Mouse (Mus musculus) stomach, embryonic 16.5 days (tissue): ENCODE data around the gene Caprin1. TPM values are rescaled to one million over a fixed set of nuclear protein-coding genes. Genes with fewer than 3 reads are reported as not detected.
A peak's percentile ranks its signal among the peaks of the same experiment; 100 is the strongest.

Experiments
- ATAC-seq: fragments of 200-750 bp; cut with Nextera tagmentation; 2 replicates; pipeline ENCODE4 v1.8.0; 2017; ENCODE audit warnings: moderate number of reproducible peaks, moderate TSS enrichment; ENCODE audit not compliant: insufficient read depth, low FRiP score
- H3K27ac ChIP-seq: fragments of 300-500 bp; sonication (generic); 2 replicates; pipeline ENCODE4 v1.5.1; 2014; ENCODE audit warnings: low read length
- H3K27me3 ChIP-seq: fragments of 300-500 bp; sonication (generic); 2 replicates; pipeline ENCODE4 v1.6.1; 2014; ENCODE audit warnings: low read length, control low read depth, mixed read lengths; ENCODE audit not compliant: control insufficient read depth, insufficient read depth
- H3K36me3 ChIP-seq: fragments of 300-500 bp; sonication (generic); 2 replicates; pipeline ENCODE4 v1.6.1; 2014; ENCODE audit warnings: low read length; ENCODE audit not compliant: control insufficient read depth, insufficient read depth
- H3K4me1 ChIP-seq: fragments of 300-500 bp; sonication (generic); 2 replicates; pipeline ENCODE4 v1.6.1; 2014; ENCODE audit warnings: low read length, control low read depth, mixed read lengths; ENCODE audit not compliant: control insufficient read depth, insufficient read depth
- H3K4me2 ChIP-seq: fragments of 300-500 bp; sonication (generic); 2 replicates; pipeline ENCODE4 v1.6.1; 2014; ENCODE audit warnings: low read depth, low read length, mixed read lengths
- H3K4me3 ChIP-seq: fragments of 300-500 bp; sonication (generic); replicated peaks from 2 replicates; pipeline ENCODE4 v1.5.1; 2014; ENCODE audit warnings: mild to moderate bottlenecking, low read length
- H3K9ac ChIP-seq: fragments of 300-500 bp; sonication (generic); 2 replicates; pipeline ENCODE4 v1.6.1; 2014; ENCODE audit warnings: low read length
- H3K9me3 ChIP-seq: fragments of 300-500 bp; sonication (generic); replicated peaks from 2 replicates; pipeline ENCODE4 v1.6.1; 2016; ENCODE audit warnings: low read length, control low read depth; ENCODE audit not compliant: control insufficient read depth
- WGBS: fragments of 180-500 bp; shearing (Covaris S2); extraction: QIAGEN DNeasy Blood & Tissue Kit; methylation state at CpG from one replicate; pipeline ENCODE4 v1.1.7; 2014; 5-methylcytosine and 5-hydroxymethylcytosine counted together
- microRNA-seq: library from miRNA; unstranded; fragments of <30 nt; microRNA quantifications from one replicate; pipeline ENCODE4, GENCODE M21; 2016
- polyA plus RNA-seq: library from polyadenylated mRNA; unstranded; fragments of >200 nt; fragmentation: Nextera tagmentation; extraction: Ambion mirVana; gene quantifications from 2 replicates; pipeline ENCODE4 v1.2.1, GENCODE M21; 2015

Caprin1 gene
- polyA plus RNA-seq, 1 experiment from 2014 or later = 223 TPM

- WGBS = 86% methylated on average over 7 of the region's 7 CpGs
- Histone ChIP-seq H3K4me3 (no peak overlapping the region), H3K9me3 (no peaks in the 10 kb centered on the region), H3K27ac (no peak overlapping the region), H3K9ac (no peak overlapping the region), H3K36me3 (peaks cover 9% of the 10 kb centered on the region), H3K4me1 (no peaks in the 10 kb centered on the region), H3K4me2 (no peak overlapping the region), H3K27me3 (no peaks in the 10 kb centered on the region)
- no peak; the same call in 1 of the 2 replicates for ATAC-seq
Measured at GRCm38 (mm10) chr2:103719292-103719646, 78.2 kb downstream of the Caprin1 start.

- no peak overlapping the region for H3K27ac ChIP-seq
- peak; percentile 61; the same call in 1 of the 2 replicates for ATAC-seq
- WGBS = 52% methylated on average over 8 of the region's 8 CpGs
- no peak overlapping the region for H3K4me3 ChIP-seq
- no peaks in the 10 kb centered on the region for H3K9me3 ChIP-seq
- H3K27me3 ChIP-seq = no peaks in the 10 kb centered on the region
- H3K36me3 ChIP-seq = peaks cover 6% of the 10 kb centered on the region
- H3K4me1 ChIP-seq = no peaks in the 10 kb centered on the region
- H3K9ac ChIP-seq = no peak overlapping the region
- no peak overlapping the region for H3K4me2 ChIP-seq
Measured at GRCm38 (mm10) chr2:103718594-103719291, 78.7 kb downstream of the Caprin1 start.

- Histone ChIP-seq H3K4me1 (no peaks in the 10 kb centered on the region), H3K9ac (no peak overlapping the region), H3K36me3 (no peaks in the 10 kb centered on the region), H3K9me3 (no peaks in the 10 kb centered on the region), H3K27ac (no peak overlapping the region), H3K4me2 (no peak overlapping the region), H3K4me3 (no peak overlapping the region), H3K27me3 (no peaks in the 10 kb centered on the region)
- WGBS = 46% methylated on average over 4 of the region's 4 CpGs
- no peak for ATAC-seq
Measured at GRCm38 (mm10) chr2:103714412-103714811, 83.0 kb downstream of the Caprin1 start.

- H3K4me1 ChIP-seq = no peaks in the 10 kb centered on the region
- no peak overlapping the region for H3K4me3 ChIP-seq
- no peaks in the 10 kb centered on the region for H3K27me3 ChIP-seq
- H3K4me2 ChIP-seq = no peak overlapping the region
- H3K27ac ChIP-seq = no peak overlapping the region
- 74% methylated on average over 7 of the region's 7 CpGs for WGBS
- ATAC-seq = no peak
- H3K36me3 ChIP-seq = no peaks in the 10 kb centered on the region
- H3K9me3 ChIP-seq = no peaks in the 10 kb centered on the region
- no peak overlapping the region for H3K9ac ChIP-seq
Measured at GRCm38 (mm10) chr2:103713831-103714230, 83.6 kb downstream of the Caprin1 start.

Small RNA genes within 50 kb of the gene (microRNA-seq; reads per million reads assigned to microRNA genes)
- gene Gm22757 (not detected), gene Gm22761 (not detected)

Other genes starting within 250 kb of the Caprin1 start
- gene Abtb2, start 231.3 kb downstream of the Caprin1 start, polyA plus RNA-seq = 4.8 and 5.3 TPM in 2 replicates
- gene Nat10, start 36.4 kb downstream of the Caprin1 start, polyA plus RNA-seq = 27.1 and 27.8 TPM in 2 replicates
- 14.7 and 17.6 TPM in 2 replicates for gene Lmo2, start 160.3 kb upstream of the Caprin1 start, polyA plus RNA-seq
- 64.2 and 65.7 TPM in 2 replicates for gene Fbxo3, start 230.1 kb upstream of the Caprin1 start, polyA plus RNA-seq
- gene 4931422A03Rik, start 230.7 kb upstream of the Caprin1 start, polyA plus RNA-seq = 2.0 and 2.2 TPM in 2 replicates